Mouse (Mus musculus): ENCODE results near the gene Sptbn4. TPM values are rescaled to one million over a fixed set of nuclear protein-coding genes. Genes with fewer than 3 reads are reported as not detected.

Sptbn4 gene
- total RNA-seq, 2 experiments from 2014 or later: 0.74 to 0.87 TPM

GRCm38 (mm10) chr7:27359706-27360358 lies 87.7 kb downstream of the Sptbn4 start:
- intact Hi-C loops (cut with DNase I): loop anchor here (2.0 kb wide), 1 partner anchor 23 kb away; the partner anchor contains the start of gene Ltbp4
- DNase-seq: no peak

- intact Hi-C loops (cut with DNase I): no loop called here
- no peak for DNase-seq
These were observed 88.3 kb downstream of the Sptbn4 start for GRCm38 (mm10) chr7:27359162-27359561.

GRCm38 (mm10) chr7:27357595-27357978 lies 89.9 kb downstream of the Sptbn4 start:
- intact Hi-C loops (cut with DNase I): no loop called here

GRCm38 (mm10) chr7:27356861-27357594 lies 90.5 kb downstream of the Sptbn4 start, which contains the start of gene Gm20479:
Gm20479 (minus strand) TSS chr7:27357419.
- intact Hi-C loops (cut with DNase I): no loop called here
- DNase-seq: peak; percentile 40 to 41

More at GRCm38 (mm10) chr7:27357595-27357978, 89.9 kb downstream of the Sptbn4 start:
- no peak for DNase-seq

GRCm38 (mm10) chr7:27356248-27356647 lies 91.2 kb downstream of the Sptbn4 start:
- DNase-seq: peak; percentile 50 to 53
- intact Hi-C loops (cut with DNase I): no loop called here

GRCm38 (mm10) chr7:27355745-27356240 lies 91.7 kb downstream of the Sptbn4 start, which contains the start of gene Shkbp1:
Shkbp1 (minus strand) TSS chr7:27356019.
- peak; percentile 91 to 93 for DNase-seq
- intact Hi-C loops (cut with DNase I): no loop called here

GRCm38 (mm10) chr7:27355261-27355660 lies 92.2 kb downstream of the Sptbn4 start:
- no peak for DNase-seq
- intact Hi-C loops (cut with DNase I): no loop called here

GRCm38 (mm10) chr7:27354783-27355182 lies 92.7 kb downstream of the Sptbn4 start:
- no peak for DNase-seq
- intact Hi-C loops (cut with DNase I): no loop called here

GRCm38 (mm10) chr7:27354144-27354543 lies 93.3 kb downstream of the Sptbn4 start:
- peak; percentile 34 to 59 for DNase-seq
- intact Hi-C loops (cut with DNase I): no loop called here

- no peak for DNase-seq
- intact Hi-C loops (cut with DNase I): no loop called here
These were observed 102.0 kb downstream of the Sptbn4 start for GRCm38 (mm10) chr7:27345444-27345843.

- no peak for DNase-seq
- intact Hi-C loops (cut with DNase I): no loop called here
These were observed 104.9 kb downstream of the Sptbn4 start for GRCm38 (mm10) chr7:27342595-27342994.

GRCm38 (mm10) chr7:27339519-27339918 lies 108.0 kb downstream of the Sptbn4 start:
- no peak for DNase-seq
- intact Hi-C loops (cut with DNase I): loop anchor here (5.0 kb wide), 1 partner anchor 108 kb away; the partner anchor contains the start of genes Blvrb and Sptbn4

- intact Hi-C loops (cut with DNase I): loop anchor here (5.0 kb wide), 1 partner anchor 108 kb away; the partner anchor contains the start of genes Blvrb and Sptbn4
- no peak for DNase-seq
These were observed 108.4 kb downstream of the Sptbn4 start for GRCm38 (mm10) chr7:27339114-27339513.

- intact Hi-C loops (cut with DNase I): loop anchor here (2.0 to 5.0 kb wide), 5 partner anchors 23 to 347 kb away; partner anchors contain the start of genes Blvrb and Sptbn4
- peak in 1 of 2 experiments; percentile 55 for DNase-seq
These were observed 110.2 kb downstream of the Sptbn4 start, which contains the start of gene Ltbp4 for GRCm38 (mm10) chr7:27337175-27337853. Ltbp4 (minus strand) TSS chr7:27337692.

GRCm38 (mm10) chr7:27335928-27336823 lies 111.3 kb downstream of the Sptbn4 start:
- intact Hi-C loops (cut with DNase I): loop anchor here (1.0 to 5.0 kb wide), 6 partner anchors 25 to 349 kb away; partner anchors contain the start of genes Blvrb and Sptbn4
- peak; percentile 95 to 96 for DNase-seq

- intact Hi-C loops (cut with DNase I): loop anchor here (5.0 kb wide), 1 partner anchor 112 kb away; the partner anchor contains the start of genes Blvrb and Sptbn4
- DNase-seq: no peak
These were observed 112.3 kb downstream of the Sptbn4 start for GRCm38 (mm10) chr7:27335011-27335720.

GRCm38 (mm10) chr7:27334405-27334911 lies 113.0 kb downstream of the Sptbn4 start:
- DNase-seq: peak; percentile 81 to 84
- intact Hi-C loops (cut with DNase I): loop anchor here (5.0 kb wide), 2 partner anchors 158 to 172 kb away; no protein-coding TSS in a partner anchor

- peak; percentile 60 to 67 for DNase-seq
- intact Hi-C loops (cut with DNase I): loop anchor here (5.0 kb wide), 2 partner anchors 159 to 171 kb away; no protein-coding TSS in a partner anchor
These were observed 114.1 kb downstream of the Sptbn4 start for GRCm38 (mm10) chr7:27333316-27333941.

Data from heart, postnatal 10 days (tissue).